Mouse (Mus musculus) mouse embryonic stem cell (cell line): ENCODE results near the gene Limd2.
"Not testable (repeated sequence)": the region's sequence is repeated elsewhere in the genome, so short reads cannot be mapped to it uniquely, and the experiment has no call there.

ENCODE experiments used
- in situ Hi-C, 2 experiments: fragments of 300-500 bp; cut with MboI; formaldehyde crosslinking; loops; 1 replicate in 1 of 2; 3 replicates in 1 of 2; pipeline ENCODE4 v1.14.3; 2019 to 2020; ENCODE audit warnings: low sequenced_read_pairs in 2 of 2, low pct_unique_long_range_greater_than_20kb in 1 of 2, mixed read lengths in 1 of 2; ENCODE audit not compliant: unreplicated experiment in 1 of 2

The Limd2 gene

DNA sequence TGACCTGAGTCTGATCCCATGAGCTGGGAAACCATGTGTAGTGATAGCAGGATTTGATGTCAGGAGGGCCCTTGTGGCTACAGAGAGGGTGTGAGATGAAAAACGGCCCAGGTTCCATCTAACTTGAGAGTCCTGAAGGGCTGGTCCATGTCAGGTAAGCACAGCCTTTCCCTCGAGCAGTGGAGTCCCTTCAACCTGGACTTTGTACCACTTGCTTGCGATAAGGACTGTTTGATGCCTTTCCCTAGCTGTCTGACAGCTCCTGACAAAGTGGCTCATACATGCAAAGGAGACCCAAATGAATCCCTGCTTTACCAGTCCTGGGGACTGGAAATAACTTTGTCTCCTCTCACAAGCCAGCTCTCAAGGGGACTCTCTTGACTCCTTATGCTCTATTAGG lies 9.4 kb downstream of the Limd2 start:
- in situ Hi-C loops, result no loop called here

GRCm38 (mm10) chr11:106134580-106135528 lies 25.8 kb downstream of the Limd2 start:
- in situ Hi-C loops, result no loop called here

DNA sequence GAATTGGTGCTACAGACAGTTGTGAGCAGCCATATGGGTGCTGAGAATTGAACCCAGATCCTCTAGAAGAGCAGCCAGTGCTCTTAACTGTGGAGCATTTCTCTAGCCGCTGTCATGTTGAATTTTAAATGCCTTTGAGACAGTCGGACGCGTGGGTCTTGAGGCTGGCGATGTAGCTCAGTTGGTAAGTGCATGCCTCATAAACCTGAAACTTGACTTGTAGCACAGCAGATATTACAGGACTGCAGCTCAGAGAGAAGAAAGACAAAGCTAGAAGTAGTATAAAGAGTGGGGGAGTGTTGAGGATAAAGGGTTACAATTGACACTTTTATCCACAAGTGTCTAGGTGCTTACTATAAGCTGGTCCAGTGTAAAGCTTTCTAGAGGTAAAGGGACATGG lies 28.1 kb downstream of the Limd2 start:
- in situ Hi-C loops, result no loop called here

GRCm38 (mm10) chr11:106129477-106129876 lies 31.2 kb downstream of the Limd2 start:
- in situ Hi-C loops, result no loop called here

GRCm38 (mm10) chr11:106126727-106127373 lies 33.8 kb downstream of the Limd2 start:
- in situ Hi-C loops, result not testable (repeated sequence)

GRCm38 (mm10) chr11:106125827-106126226 lies 34.8 kb downstream of the Limd2 start:
- in situ Hi-C loops, result no loop called here

DNA sequence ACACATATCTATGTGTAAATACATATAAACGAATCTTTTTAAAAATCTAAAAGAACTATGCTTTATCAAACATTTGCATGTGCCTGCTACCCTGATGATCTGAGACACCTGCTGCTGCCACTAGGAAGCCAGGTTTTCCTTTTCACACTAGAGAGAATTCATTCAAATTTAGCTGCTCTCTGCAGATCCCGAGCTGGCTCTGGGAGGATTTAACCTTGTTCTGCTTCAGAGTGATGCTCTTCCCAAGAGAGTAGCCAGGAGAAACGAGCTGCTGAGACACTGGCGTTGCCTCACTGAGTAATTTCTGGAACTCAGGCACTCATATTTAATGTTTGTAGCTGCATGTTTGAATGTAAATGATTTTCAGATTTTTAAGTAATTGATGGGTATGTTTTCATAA lies 35.9 kb downstream of the Limd2 start:
- in situ Hi-C loops, result no loop called here

- in situ Hi-C loops, result no loop called here
Observed at GRCm38 (mm10) chr11:106122736-106123135, 37.9 kb downstream of the Limd2 start.

DNA sequence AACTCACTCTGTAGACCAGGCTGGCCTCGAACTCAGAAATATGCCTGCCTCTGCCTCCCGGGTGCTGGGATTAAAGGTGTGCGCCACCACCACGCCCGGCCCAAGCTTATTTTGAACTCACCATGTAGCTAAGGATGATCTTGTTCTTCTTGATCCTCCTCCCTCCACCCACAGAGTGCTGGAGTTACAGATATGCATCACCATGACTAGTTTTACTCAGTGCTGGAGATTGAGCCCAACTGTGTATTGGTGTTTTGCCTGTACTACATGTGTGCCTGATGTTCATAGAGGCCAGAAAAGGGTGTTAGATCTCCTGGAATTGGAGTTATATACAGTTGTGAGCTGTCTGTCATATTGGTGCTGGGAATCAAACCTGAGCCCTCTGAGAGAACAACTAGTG lies 38.4 kb downstream of the Limd2 start:
- in situ Hi-C loops, result no loop called here

DNA sequence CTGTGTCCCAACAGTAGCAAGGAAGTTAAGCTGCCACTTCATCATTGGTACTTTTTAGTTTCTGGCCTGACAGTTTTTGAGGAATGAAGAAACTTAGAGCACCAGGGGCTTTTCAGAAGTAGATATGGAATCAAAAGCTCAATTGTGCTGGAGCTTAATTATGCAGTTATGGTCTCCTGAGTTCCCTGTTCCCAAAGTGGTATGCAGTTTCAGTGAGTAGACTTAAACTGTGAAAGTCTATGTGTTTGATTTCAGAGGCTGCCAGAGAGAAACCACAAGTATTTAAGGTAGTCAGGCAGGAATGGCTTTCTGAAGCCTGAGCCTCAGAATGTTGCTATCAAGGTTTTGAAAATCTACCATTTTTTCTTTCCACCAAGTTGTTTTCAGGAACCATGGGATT lies 49.0 kb downstream of the Limd2 start:
- in situ Hi-C loops, result no loop called here
